Mouse (Mus musculus) stomach, postnatal 0 days (tissue): ENCODE measurements around the gene Shc1.

Source experiments
- CTCF ChIP-seq: IDR thresholded peaks from 2 replicates; pipeline ENCODE4 v1.5.1; 2016; ENCODE audit warnings: antibody characterized with exemption, low read depth, mild to moderate bottlenecking, moderate library complexity
- EP300 ChIP-seq: optimal IDR thresholded peaks from 2 replicates; pipeline ENCODE3; 2016; ENCODE audit warnings: antibody characterized with exemption

- TF ChIP-seq CTCF (no peak), EP300 (no peak)
These were observed 438 bp upstream of the Shc1 start for GRCm38 (mm10) chr3:89417840-89418169.
